Mouse (Mus musculus) midbrain, embryonic 16.5 days (tissue): ENCODE data around the gene Ccdc155. TPM values are rescaled to one million over a fixed set of nuclear protein-coding genes. Genes with fewer than 3 reads are reported as not detected.
A peak's percentile ranks its signal among the peaks of the same experiment; 100 is the strongest.

Experiments
- ATAC-seq: fragments of 200-750 bp; cut with Nextera tagmentation; 2 replicates; pipeline ENCODE4 v1.8.0; 2017; ENCODE audit warnings: moderate TSS enrichment
- H3K27ac ChIP-seq: fragments of 300-500 bp; sonication (generic); 2 replicates; pipeline ENCODE4 v1.5.1; 2014; ENCODE audit warnings: mild to moderate bottlenecking, low read length, mixed read lengths
- H3K27me3 ChIP-seq: fragments of 300-500 bp; sonication (generic); 2 replicates; pipeline ENCODE4 v1.6.1; 2014; ENCODE audit warnings: low read depth, low read length, mixed read lengths; ENCODE audit not compliant: control insufficient read depth, insufficient read depth
- H3K36me3 ChIP-seq: fragments of 300-500 bp; sonication (generic); 2 replicates; pipeline ENCODE4 v1.6.1; 2014; ENCODE audit warnings: mild to moderate bottlenecking, low read length, moderate library complexity, mixed read lengths; ENCODE audit not compliant: control insufficient read depth, insufficient read depth
- H3K4me1 ChIP-seq: fragments of 300-500 bp; sonication (generic); 2 replicates; pipeline ENCODE4 v1.6.1; 2014; ENCODE audit warnings: mild to moderate bottlenecking, low read length, mixed read lengths; ENCODE audit not compliant: control insufficient read depth, insufficient read depth
- H3K4me2 ChIP-seq: fragments of 300-500 bp; sonication (generic); 2 replicates; pipeline ENCODE4 v1.6.1; 2014; ENCODE audit warnings: mild to moderate bottlenecking, low read length, mixed read lengths
- H3K4me3 ChIP-seq: fragments of 300-500 bp; sonication (generic); 2 replicates; pipeline ENCODE4 v1.5.1; 2014; ENCODE audit warnings: low read depth, mild to moderate bottlenecking, low read length, moderate library complexity, mixed read lengths
- H3K9ac ChIP-seq: fragments of 300-500 bp; sonication (generic); 2 replicates; pipeline ENCODE4 v1.6.1; 2014; ENCODE audit warnings: low read depth, low read length, mixed read lengths
- H3K9me3 ChIP-seq: fragments of 300-500 bp; sonication (generic); replicated peaks from 2 replicates; pipeline ENCODE4 v1.6.1; 2014; ENCODE audit warnings: mild to moderate bottlenecking, low read length, mixed read lengths; ENCODE audit not compliant: control insufficient read depth, poor library complexity, severe bottlenecking
- WGBS: fragments of 180-500 bp; shearing (Covaris S2); extraction: QIAGEN DNeasy Blood & Tissue Kit; methylation state at CpG from one replicate; pipeline ENCODE4 v1.1.7; 2014; 5-methylcytosine and 5-hydroxymethylcytosine counted together
- polyA plus RNA-seq: library from polyadenylated mRNA; unstranded; fragments of >200 nt; fragmentation: Nextera tagmentation; extraction: Ambion mirVana; gene quantifications from 2 replicates; pipeline ENCODE4 v1.2.1, GENCODE M21; 2015

The Ccdc155 gene
- polyA plus RNA-seq, 1 experiment from 2014 or later, result 0.45 TPM

DNA sequence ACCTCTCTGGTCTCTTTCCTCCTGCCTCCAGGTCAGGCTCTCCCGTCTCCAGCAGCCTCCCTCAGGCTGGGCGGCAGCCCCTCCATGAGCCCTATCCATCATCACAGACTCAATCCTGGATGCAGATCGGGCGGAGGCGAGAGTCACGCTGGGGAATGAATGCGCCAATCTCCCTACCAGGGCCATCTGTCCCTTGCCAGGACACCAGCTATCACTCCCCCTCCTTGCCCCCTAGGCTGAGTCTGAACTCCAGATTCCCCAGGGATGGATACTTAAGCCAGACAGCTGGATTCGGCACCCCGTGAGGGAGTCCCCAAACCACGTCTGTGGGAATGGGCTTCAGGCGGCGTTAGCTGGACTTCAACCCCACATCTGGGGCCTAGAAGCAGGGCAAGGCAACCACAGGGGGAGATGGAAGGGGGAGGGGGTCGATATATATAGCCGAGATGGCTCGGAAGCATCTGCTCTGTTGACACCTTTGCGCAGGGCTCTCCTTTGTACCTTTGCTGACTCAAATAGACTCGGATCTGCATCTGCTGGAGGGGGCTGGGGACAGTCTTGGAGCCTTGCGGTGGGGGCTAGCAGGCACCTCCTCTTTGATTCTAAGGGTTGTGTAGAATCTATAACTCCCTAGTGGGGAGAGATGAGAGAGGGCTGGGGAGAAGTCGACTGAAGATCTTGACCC lies 36.8 kb downstream of the Ccdc155 start:
- H3K27me3 ChIP-seq, result peaks cover 64% of the 10 kb centered on the region
- no peaks in the 10 kb centered on the region for H3K36me3 ChIP-seq
- peak overlapping the region; percentile 14; the same call in 1 of the 2 replicates for H3K9ac ChIP-seq
- ATAC-seq, result no peak
- H3K4me2 ChIP-seq, result peak overlapping the region; percentile 22; the same call in 1 of the 2 replicates
- no peak overlapping the region for H3K4me3 ChIP-seq
- H3K27ac ChIP-seq, result no peak overlapping the region
- 2% methylated on average over 19 of the region's 19 CpGs for WGBS
- no peaks in the 10 kb centered on the region for H3K9me3 ChIP-seq
- peaks cover 17% of the 10 kb centered on the region for H3K4me1 ChIP-seq

DNA sequence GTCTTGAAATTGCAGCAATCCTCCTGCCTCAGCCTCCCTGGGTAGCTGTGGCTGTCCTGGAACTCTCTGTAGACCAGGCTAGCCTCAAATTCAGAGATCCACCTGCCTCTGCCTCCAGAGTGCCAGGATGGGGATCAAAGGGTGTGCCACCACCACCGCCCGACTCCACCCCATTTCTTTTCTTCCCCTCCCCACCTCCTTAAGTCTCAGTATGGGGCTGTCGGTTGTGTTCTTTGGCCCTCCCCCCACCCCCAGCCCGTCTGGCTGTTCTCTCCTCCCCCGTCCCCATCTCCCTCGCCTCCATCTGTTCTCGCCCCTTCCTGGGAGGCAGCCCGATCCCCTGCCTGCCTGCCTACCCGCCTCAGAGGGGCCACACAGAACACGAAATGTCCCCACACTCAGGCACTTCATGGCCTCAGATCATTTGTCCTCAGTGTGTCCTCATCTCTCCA lies 37.7 kb downstream of the Ccdc155 start:
- no peaks in the 10 kb centered on the region for H3K36me3 ChIP-seq
- peaks cover 64% of the 10 kb centered on the region for H3K27me3 ChIP-seq
- no peak for ATAC-seq
- H3K9ac ChIP-seq, result no peak overlapping the region
- no peak overlapping the region for H3K4me2 ChIP-seq
- WGBS, result 22% methylated on average over 9 of the region's 10 CpGs
- H3K4me3 ChIP-seq, result no peak overlapping the region
- no peak overlapping the region for H3K27ac ChIP-seq
- H3K9me3 ChIP-seq, result no peaks in the 10 kb centered on the region
- H3K4me1 ChIP-seq, result peaks cover 20% of the 10 kb centered on the region

DNA sequence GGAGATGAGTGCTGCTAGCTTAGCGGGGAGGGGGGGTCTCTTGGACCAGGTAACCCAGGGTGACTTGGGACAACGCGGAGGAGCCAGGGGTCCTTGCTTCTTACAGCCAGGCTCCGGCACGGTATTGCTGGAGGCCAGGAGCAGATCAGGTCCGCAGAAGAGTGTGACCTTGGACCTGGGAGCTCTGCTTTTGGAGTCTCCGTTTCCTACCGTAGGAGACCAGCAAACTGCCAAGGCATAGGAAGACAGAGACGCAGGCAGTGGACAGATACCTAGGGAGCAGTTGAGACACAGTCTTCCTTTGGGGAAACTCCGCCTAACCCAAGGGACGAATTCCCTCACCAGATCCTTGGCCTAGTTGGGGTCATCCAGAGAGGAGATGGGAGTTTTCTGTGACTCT lies 39.0 kb downstream of the Ccdc155 start:
- Histone ChIP-seq H3K27me3 (peaks cover 64% of the 10 kb centered on the region), H3K36me3 (no peaks in the 10 kb centered on the region; the same call in 1 of the 2 replicates), H3K27ac (no peak overlapping the region), H3K9ac (no peak overlapping the region), H3K9me3 (no peaks in the 10 kb centered on the region), H3K4me3 (no peak overlapping the region), H3K4me2 (no peak overlapping the region), H3K4me1 (peaks cover 20% of the 10 kb centered on the region)
- WGBS, result 41% methylated on average over 11 of the region's 11 CpGs
- no peak for ATAC-seq

DNA sequence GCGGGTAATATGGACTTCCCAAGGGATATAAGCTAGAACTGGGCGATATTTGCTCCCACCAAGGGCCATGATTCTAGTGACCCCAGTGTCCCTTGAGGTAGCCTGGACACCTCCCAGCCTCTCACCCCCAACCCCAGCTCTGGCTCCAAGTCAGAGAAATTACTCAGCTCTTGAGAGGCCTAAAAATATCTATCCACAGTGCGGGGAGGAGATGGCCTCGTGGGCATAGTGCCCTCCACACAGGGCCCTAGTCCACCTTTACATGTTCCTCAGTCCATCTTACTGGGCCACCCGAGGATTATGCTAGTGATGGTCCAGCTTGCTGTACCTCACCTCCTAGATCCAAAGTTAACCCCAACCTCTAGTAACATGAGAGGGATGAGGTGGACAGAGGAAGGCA lies 39.9 kb downstream of the Ccdc155 start:
- Histone ChIP-seq H3K27me3 (peaks cover 62% of the 10 kb centered on the region), H3K4me3 (no peak overlapping the region), H3K4me1 (peaks cover 20% of the 10 kb centered on the region), H3K36me3 (peaks cover 5% of the 10 kb centered on the region; the same call in 1 of the 2 replicates), H3K27ac (no peak overlapping the region), H3K4me2 (no peak overlapping the region), H3K9me3 (no peaks in the 10 kb centered on the region), H3K9ac (no peak overlapping the region)
- no peak for ATAC-seq
- 68% methylated on average over 5 of the region's 5 CpGs for WGBS

DNA sequence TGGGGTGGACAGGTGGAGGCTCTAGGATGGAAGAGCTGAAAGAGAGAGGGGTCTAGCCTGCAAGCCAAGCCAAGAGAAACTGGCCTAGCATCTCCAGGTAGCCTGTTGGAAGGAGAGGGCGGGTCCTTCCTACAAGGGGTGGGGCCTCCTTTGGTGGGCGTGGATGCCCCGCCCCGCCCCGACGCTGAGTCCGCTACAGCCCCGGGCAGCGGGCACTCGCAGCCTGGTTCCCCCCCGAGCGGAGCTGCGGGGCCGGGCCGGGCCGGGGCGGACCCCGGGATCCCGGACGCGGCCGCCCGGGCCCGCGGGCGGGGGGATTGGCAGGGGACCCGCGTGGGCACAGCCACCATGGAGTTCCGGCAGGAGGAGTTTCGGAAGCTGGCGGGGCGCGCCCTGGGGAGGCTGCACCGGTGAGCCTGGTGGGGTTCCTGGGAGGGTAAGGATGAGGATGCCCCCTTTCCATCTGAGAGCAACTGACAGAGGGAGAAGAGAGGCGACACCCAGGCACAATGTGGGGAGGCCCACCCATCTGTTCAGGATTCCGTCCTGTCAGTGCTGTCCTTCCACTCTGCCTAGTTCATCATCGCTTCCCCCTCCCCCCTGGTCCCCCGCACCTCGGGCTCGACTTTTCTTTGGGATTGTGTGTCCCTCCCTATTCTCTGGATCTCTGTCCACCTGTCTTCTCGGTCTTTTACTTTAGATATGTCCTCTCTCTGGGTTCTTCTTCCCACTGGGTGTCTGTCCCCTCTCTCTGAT lies 40.8 kb downstream of the Ccdc155 start, which contains the start of gene Slc17a7:
TSS of gene Slc17a7 (plus strand) at position 215 of the 756 bp plus-strand sequence.
- Histone ChIP-seq H3K27ac (no peak within 1 kb of the TSS), H3K4me1 (peaks cover 20% of the 10 kb centered on the region), H3K4me2 (peak within 1 kb of the TSS; percentile 57), H3K27me3 (peaks cover 54% of the 10 kb centered on the region), H3K36me3 (peaks cover 6% of the 10 kb centered on the region; the same call in 1 of the 2 replicates), H3K9me3 (no peaks in the 10 kb centered on the region), H3K9ac (peak within 1 kb of the TSS; percentile 44; the same call in 1 of the 2 replicates), H3K4me3 (peak within 1 kb of the TSS; percentile 36)
- no peak for ATAC-seq
- WGBS, result 1% methylated on average over 39 of the region's 41 CpGs

DNA sequence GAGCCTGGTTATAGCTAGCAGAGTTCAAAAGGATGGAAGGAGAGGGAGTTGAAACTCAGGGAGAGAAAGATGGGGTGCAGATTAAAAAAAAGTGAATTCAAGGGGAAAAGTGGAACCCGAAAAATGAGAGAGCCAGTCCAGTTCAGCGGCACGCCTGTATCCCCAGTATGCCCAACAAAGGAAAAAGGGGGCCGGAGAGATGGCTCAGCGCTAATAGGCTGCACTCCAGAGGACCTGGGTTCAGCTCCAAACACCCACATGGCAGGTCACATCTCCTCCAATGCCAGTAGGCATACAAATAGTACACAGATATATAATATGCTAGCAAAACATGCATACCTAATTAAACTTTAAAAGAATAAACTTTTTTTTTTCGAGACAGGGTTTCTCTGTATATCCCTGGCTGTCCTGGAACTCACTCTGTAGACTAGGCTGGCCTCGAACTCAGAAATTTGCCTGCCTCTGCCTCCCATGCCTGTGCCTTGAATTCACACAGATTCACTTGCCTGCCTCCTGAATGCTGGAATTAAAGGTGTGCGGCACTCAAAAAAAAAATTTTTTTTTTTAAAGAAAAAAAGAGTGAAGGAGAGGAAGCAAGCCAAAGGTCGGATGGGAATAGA lies 41.6 kb downstream of the Ccdc155 start:
- no peak overlapping the region for H3K27ac ChIP-seq
- H3K9ac ChIP-seq, result no peak overlapping the region
- H3K36me3 ChIP-seq, result peaks cover 11% of the 10 kb centered on the region; the same call in 1 of the 2 replicates
- H3K4me1 ChIP-seq, result peaks cover 14% of the 10 kb centered on the region
- H3K4me3 ChIP-seq, result no peak overlapping the region
- H3K4me2 ChIP-seq, result no peak overlapping the region; the same call in 1 of the 2 replicates
- no peak for ATAC-seq
- no peaks in the 10 kb centered on the region for H3K9me3 ChIP-seq
- 67% methylated on average over 9 of the region's 9 CpGs for WGBS
- peaks cover 46% of the 10 kb centered on the region for H3K27me3 ChIP-seq

DNA sequence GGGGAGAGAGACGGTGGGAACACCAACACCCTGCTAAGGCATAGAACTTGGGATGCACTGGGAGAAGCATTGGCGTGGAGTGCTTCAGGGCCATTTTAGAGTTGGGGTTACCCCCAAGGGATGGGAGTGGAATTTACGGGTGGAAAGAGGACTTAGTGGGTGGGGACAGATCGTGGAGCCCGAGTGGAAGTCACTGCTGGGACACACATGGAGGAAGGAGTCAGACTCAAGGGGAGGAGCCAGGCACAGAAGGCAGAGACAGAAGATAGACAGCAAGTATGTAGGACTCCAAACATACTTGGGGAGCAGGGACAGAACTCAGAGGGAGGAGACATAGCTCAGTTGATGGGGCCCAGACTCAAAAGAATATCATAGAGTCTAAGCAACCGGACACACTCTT lies 42.1 kb downstream of the Ccdc155 start:
- Histone ChIP-seq H3K36me3 (peaks cover 11% of the 10 kb centered on the region), H3K4me2 (peak overlapping the region; percentile 86), H3K27me3 (peaks cover 41% of the 10 kb centered on the region), H3K27ac (peak overlapping the region; percentile 39), H3K9me3 (no peaks in the 10 kb centered on the region), H3K9ac (peak overlapping the region; percentile 56), H3K4me1 (peaks cover 8% of the 10 kb centered on the region), H3K4me3 (peak overlapping the region; percentile 44)
- 23% methylated on average over 6 of the region's 6 CpGs for WGBS
- ATAC-seq, result peak; percentile 13; the same call in 1 of the 2 replicates

DNA sequence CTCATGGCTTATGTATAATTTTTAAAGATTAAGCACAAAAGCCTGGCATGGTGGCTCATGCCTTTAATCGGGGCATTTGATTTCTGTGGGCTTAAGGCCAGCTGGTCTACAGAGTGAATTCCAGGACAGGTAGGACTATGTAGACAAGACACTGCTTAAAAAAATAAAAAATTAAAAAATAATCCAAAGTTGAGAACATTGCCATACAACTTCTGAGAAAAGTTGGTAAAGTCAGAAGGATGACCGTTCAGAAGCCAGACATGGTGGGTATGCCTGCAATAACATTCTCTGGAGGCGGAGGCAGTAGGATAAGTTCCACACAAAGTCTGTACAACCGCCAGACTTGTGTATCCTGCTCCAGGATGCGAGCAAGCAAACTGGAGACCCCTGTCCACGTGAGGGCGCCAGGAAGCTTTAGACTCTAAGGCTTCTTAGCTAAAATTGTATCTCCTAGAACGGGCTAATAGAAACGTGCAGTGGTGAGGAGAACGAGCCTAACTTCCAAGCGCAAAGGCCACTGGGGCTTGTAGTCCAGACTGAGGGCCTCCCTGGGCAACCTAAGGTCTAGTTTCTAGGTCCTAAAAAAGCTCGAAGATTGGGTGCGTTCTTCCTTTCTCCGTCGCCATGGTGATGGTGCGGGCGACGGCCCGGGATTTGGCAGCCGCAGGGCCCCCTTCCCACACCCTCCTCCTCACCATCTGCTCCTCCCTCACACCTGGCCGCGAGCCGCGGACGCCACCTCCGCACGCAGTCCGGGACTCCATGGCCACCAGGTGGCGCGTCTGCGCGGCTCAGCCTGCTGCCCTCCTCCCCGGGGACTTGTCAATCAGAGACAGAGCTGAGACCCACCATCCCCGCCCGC lies 42.8 kb downstream of the Ccdc155 start:
- WGBS, result 4% methylated on average over 32 of the region's 35 CpGs
- peak overlapping the region; percentile 56 for H3K9ac ChIP-seq

More for the DNA sequence above, 42.8 kb downstream of the Ccdc155 start:
- Histone ChIP-seq H3K36me3 (peaks cover 13% of the 10 kb centered on the region), H3K4me2 (peak overlapping the region; percentile 86), H3K4me3 (peak overlapping the region; percentile 44), H3K27me3 (peaks cover 38% of the 10 kb centered on the region), H3K9me3 (no peaks in the 10 kb centered on the region), H3K27ac (peak overlapping the region; percentile 42), H3K4me1 (peaks cover 8% of the 10 kb centered on the region)
- peak; percentile 94 for ATAC-seq
